Mouse (Mus musculus) CD4-positive, CD25-positive, alpha-beta regulatory T cell, adult 4 months (primary cell): ENCODE results near the gene Pde2a. TPM values are rescaled to one million over a fixed set of nuclear protein-coding genes. Genes with fewer than 3 reads are reported as not detected.
A peak's percentile ranks its signal among the peaks of the same experiment; 100 is the strongest.

Source experiments
- ATAC-seq: one replicate; pipeline ENCODE4 v1.8.0; 2017
- polyA plus RNA-seq, 2 experiments: library from polyadenylated mRNA; unstranded; fragments of 100-300 nt; shearing (Covaris generic); gene quantifications; one replicate each; pipeline ENCODE4 v1.2.1; 2017

Gene Pde2a
- polyA plus RNA-seq, 2 experiments from 2014 or later = 23.0 to 83.7 TPM

GRCm38 (mm10) chr7:101410267-101410936 is 11.1 kb upstream of the Pde2a start, which contains the start of gene Gm45837:
Gm45837 (plus strand) TSS chr7:101410886.
- no peak for ATAC-seq

- ATAC-seq = peak; percentile 81
Observed at GRCm38 (mm10) chr7:101412796-101413195, 8.7 kb upstream of the Pde2a start.

- ATAC-seq = peak; percentile 70
Observed at GRCm38 (mm10) chr7:101414209-101414608, 7.3 kb upstream of the Pde2a start.

- ATAC-seq = no peak
Observed at GRCm38 (mm10) chr7:101414661-101415511, 6.6 kb upstream of the Pde2a start.

- no peak for ATAC-seq
Observed at GRCm38 (mm10) chr7:101415512-101416100, 5.9 kb upstream of the Pde2a start.

GRCm38 (mm10) chr7:101416391-101416790 is 5.1 kb upstream of the Pde2a start:
- no peak for ATAC-seq

- no peak for ATAC-seq
Observed at GRCm38 (mm10) chr7:101419013-101419770, 2.3 kb upstream of the Pde2a start.

GRCm38 (mm10) chr7:101422069-101422468 is 578 bp downstream of the Pde2a start:
- ATAC-seq = no peak

- ATAC-seq = peak; percentile 75
Observed at GRCm38 (mm10) chr7:101422646-101423045, 1.2 kb downstream of the Pde2a start.

- no peak for ATAC-seq
Observed at GRCm38 (mm10) chr7:101423970-101424369, 2.5 kb downstream of the Pde2a start.

- ATAC-seq = no peak
Observed at GRCm38 (mm10) chr7:101426692-101427091, 5.2 kb downstream of the Pde2a start.

- ATAC-seq = peak; percentile 49
Observed at GRCm38 (mm10) chr7:101427736-101428135, 6.2 kb downstream of the Pde2a start.

- no peak for ATAC-seq
Observed at GRCm38 (mm10) chr7:101435038-101435437, 13.5 kb downstream of the Pde2a start.

- no peak for ATAC-seq
Observed at GRCm38 (mm10) chr7:101437876-101438275, 16.4 kb downstream of the Pde2a start.

GRCm38 (mm10) chr7:101443093-101443492 is 21.6 kb downstream of the Pde2a start:
- ATAC-seq = no peak

GRCm38 (mm10) chr7:101444211-101444610 is 22.7 kb downstream of the Pde2a start:
- ATAC-seq = no peak

- ATAC-seq = no peak
Observed at GRCm38 (mm10) chr7:101449855-101450254, 28.4 kb downstream of the Pde2a start.

- peak; percentile 90 for ATAC-seq
Observed at GRCm38 (mm10) chr7:101450422-101451401, 29.2 kb downstream of the Pde2a start.

- ATAC-seq = no peak
Observed at GRCm38 (mm10) chr7:101452669-101453068, 31.2 kb downstream of the Pde2a start.

GRCm38 (mm10) chr7:101453296-101453695 is 31.8 kb downstream of the Pde2a start:
- no peak for ATAC-seq

- no peak for ATAC-seq
Observed at GRCm38 (mm10) chr7:101453725-101454124, 32.2 kb downstream of the Pde2a start.
